Mouse (Mus musculus): ENCODE results near the gene Lonrf2. TPM values are rescaled to one million over a fixed set of nuclear protein-coding genes. Genes with fewer than 3 reads are reported as not detected.

Lonrf2 gene
- total RNA-seq, 2 experiments from 2014 or later = 1.7 to 2.4 TPM

- DNase-seq = peak; percentile 52
Measured at GRCm38 (mm10) chr1:38835568-38836476, 689 bp downstream of the Lonrf2 start.

- peak; percentile 14 for DNase-seq
Measured at GRCm38 (mm10) chr1:38834899-38835298, 1.6 kb downstream of the Lonrf2 start.

- DNase-seq = no peak
Measured at GRCm38 (mm10) chr1:38824926-38825325, 11.6 kb downstream of the Lonrf2 start.

GRCm38 (mm10) chr1:38823851-38824250 is 12.7 kb downstream of the Lonrf2 start:
- no peak for DNase-seq

DNA sequence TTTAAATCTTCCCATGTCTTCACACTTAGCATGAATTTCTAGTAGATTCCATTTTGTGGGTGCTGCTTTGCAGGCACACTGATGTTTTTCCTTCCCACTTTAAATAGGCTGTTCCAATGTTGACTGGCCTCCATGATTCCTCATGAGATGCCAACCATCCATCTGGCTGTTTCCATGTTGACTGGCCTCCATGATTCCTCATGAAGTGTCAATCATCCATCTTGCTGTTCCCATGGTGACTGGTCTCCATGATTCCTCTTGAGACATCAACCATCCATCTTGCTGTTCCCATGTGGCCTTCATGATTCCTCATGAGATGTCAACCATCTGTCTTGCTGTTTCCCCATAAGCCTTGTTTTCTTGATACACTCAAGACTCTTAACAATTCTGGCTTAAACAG is 16.8 kb downstream of the Lonrf2 start:
- no peak for DNase-seq

- DNase-seq = no peak
Measured at GRCm38 (mm10) chr1:38817671-38818070, 18.8 kb downstream of the Lonrf2 start.

DNA sequence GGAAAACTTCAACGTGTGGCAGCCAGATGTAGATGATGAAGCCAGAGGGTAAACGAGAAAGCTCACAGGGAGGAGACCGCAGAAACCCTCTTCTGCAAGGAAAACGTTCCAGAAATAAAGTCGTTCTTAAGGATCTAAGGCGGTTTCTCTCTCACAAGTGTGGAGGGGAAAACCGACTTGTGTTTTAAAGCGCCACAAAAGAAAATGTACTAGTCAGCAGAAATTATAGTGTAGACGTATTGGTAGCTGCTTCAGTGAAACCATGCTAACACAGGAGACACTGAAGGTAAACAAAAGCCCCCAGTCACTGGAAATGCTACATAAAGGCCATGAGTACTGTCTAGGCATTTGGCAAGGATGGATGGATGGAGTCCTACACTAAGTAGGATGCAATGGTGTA is 19.2 kb downstream of the Lonrf2 start:
- DNase-seq = no peak

DNA sequence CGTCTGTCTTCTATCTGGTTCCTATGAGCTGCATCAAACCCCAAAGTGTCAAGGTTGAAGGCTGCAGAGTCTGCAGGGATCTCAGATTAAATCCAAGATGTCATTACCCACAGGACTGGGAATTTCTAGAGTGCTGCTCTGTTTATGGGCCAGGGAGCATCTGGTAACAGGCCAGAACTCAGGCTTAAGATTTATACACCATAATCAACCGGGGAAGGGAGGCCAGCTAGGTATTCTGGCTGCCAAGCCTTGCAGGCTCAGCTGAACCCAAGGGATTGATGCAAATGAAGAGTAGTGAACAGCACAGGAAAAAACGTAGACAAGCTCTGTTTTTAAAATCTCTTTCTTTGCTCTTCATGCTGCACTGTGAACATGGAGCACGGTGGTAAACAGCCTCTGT is 20.2 kb downstream of the Lonrf2 start:
- DNase-seq = no peak

DNA sequence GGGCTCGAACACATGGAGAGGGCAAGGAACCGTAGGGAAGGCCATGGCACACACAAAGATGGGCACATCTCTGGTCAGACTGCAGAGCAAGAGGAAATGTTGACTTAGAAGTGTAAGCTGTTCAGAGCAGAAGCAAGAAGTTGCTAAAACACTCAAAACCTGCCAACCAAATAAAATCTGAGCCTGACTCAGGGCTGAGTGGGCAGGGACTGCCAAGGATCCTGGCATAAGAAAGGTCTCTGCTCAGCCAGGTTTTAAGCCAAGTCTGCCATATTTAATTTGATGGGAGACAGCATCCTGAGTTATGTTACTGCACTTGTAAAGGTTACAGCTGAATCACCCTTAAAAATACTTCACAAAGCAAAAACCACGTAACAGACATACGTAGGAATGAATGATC is 29.4 kb downstream of the Lonrf2 start:
- DNase-seq = no peak

- DNase-seq = no peak
Measured at GRCm38 (mm10) chr1:38800402-38800801, 36.1 kb downstream of the Lonrf2 start.

- no peak for DNase-seq
Measured at GRCm38 (mm10) chr1:38799304-38799703, 37.2 kb downstream of the Lonrf2 start.

DNA sequence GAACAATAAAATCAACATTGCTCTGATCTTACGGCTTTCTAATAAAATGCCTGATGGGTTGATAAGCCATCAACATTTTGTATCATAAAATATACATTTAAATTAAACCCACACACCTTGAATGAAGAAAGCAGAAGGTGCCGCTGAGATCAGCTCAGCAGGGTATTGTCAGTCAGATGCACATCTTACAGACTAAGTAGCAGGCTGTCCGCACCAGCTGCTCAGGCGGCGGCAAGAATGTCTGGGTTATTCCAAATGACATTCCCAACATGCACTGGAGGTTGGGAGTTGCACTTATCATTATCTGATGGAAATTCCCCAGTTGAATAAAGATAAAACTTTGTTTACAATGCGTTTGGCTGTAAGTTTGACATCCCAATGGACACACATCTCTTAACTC is 39.6 kb downstream of the Lonrf2 start:
- DNase-seq = no peak

- no peak for DNase-seq
Measured at GRCm38 (mm10) chr1:38795496-38795895, 41.0 kb downstream of the Lonrf2 start.

GRCm38 (mm10) chr1:38791016-38791810 is 45.3 kb downstream of the Lonrf2 start:
- DNase-seq = no peak

GRCm38 (mm10) chr1:38789988-38790602 is 46.4 kb downstream of the Lonrf2 start:
- DNase-seq = no peak

GRCm38 (mm10) chr1:38788904-38789303 is 47.6 kb downstream of the Lonrf2 start:
- DNase-seq = no peak

DNA sequence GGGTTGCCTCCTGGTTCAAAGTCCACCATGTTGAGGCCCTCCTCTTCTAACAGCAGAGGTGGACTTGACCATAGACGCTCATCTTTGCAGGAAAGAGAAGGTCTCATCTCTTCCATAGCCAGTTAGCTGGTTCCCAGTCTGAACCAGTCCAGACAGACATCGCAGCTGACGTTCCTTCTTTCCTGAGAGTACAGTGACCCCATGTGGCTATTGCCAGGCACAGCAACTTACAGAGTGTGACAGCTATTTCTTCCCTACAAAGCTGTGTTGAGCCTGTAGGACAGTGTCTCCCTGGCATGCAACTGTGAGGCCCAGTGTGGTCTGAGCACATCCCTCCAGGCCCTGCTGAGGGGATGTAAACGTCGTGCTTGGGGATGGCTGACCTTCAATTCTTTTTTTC is 49.1 kb downstream of the Lonrf2 start:
- peak; percentile 36 for DNase-seq

DNA sequence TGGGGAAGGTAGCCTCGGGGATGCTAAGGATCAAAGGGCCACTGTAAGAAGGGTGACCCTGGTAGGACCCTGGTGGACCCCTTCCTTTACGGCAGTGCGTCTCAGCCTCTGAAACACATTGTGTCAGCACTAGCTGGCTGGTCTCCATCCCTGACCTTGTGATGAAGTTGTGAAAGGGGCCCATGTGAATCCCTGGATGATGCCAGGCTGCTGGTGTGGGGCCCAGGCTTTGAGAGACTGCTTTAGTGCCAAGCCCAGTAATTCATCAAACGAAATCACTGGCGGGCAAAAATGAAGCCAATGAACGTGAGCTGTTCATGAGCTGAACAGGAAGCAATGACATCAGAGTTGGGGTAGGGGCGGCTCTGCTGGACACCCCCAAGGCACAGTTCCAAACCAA is 50.2 kb downstream of the Lonrf2 start:
- no peak for DNase-seq

GRCm38 (mm10) chr1:38778271-38778670 is 58.2 kb downstream of the Lonrf2 start:
- no peak for DNase-seq

DNA sequence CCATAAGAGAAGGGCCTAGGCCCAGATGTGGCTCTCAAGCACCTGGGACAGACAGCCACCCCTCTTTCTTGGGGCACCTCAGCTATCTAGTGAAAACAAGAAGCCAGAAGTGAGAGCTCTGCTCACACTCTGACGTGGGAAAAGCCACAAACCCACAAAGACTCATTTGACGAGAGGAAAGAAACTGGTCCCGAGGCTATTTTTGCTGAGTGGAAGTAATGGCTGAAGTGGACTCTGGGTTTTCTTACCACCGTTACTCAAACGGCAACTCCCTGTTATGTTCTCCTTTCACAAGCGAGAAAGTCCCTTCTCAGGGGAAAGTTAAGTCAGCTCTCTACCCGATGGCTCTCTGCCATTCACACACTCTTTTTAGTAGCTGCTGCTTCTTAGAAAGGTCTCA is 59.0 kb downstream of the Lonrf2 start:
- DNase-seq = no peak

DNA sequence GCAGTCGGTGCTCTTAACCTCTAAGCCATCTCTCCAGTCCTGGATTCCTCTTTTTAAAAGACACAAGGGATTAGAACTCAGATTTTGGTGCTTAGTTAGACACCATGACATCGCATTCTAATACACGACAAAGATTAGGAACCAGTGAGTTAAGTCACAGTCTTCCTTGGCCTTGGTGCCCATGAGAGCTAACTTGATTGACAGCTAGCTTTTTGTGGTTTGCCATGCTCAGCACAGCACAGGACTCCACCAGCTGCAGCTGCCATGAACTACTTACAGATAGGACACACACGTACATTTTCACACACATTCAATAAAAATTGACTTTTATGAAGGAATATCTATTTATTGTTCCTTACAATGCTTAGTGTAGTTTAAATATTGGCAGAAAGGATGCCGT is 60.8 kb downstream of the Lonrf2 start:
- no peak for DNase-seq

DNA sequence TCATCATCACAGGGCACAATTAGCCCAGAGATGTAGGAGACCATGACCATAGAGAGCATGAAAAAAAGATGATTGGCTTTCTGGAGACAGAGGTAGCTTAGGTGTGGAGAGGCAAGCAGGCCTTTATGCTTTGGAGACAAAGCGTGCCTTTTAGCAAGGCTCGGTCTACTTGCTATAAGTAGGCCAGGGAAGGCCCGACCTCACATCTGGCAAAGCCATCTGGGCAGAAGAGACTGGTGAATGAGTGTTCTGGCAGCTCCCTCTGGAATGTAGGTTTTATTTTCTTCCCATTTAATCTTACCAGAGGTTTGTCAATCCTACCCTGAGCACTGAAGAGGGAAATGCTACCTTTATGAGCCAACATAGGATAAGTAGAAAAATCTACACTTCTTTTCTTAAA is 65.8 kb downstream of the Lonrf2 start:
- no peak for DNase-seq

- DNase-seq = peak; percentile 73
Measured at GRCm38 (mm10) chr1:38769920-38770319, 66.6 kb downstream of the Lonrf2 start.
